Mouse (Mus musculus) liver, postnatal 0 days (tissue): ENCODE results near the gene Trpm4. TPM values are rescaled to one million over a fixed set of nuclear protein-coding genes. Genes with fewer than 3 reads are reported as not detected.
A peak's percentile ranks its signal among the peaks of the same experiment; 100 is the strongest.

Experiments used
- ATAC-seq: fragments of 200-750 bp; cut with Nextera tagmentation; 2 replicates; pipeline ENCODE4 v1.8.0; 2017; ENCODE audit warnings: mild to moderate bottlenecking, moderate library complexity
- DNase-seq: peaks from one replicate; pipeline ENCODE4 v3.0.0-alpha.2; 2016
- H3K27ac ChIP-seq: fragments of 300-500 bp; sonication (generic); 2 replicates; pipeline ENCODE4 v1.5.1; 2014; ENCODE audit warnings: antibody characterized with exemption, moderate library complexity, mild to moderate bottlenecking, low read depth
- H3K27me3 ChIP-seq: fragments of 300-500 bp; sonication (generic); 2 replicates; pipeline ENCODE4 v1.6.1; 2014; ENCODE audit warnings: low read length, control low read depth, mixed read lengths; ENCODE audit not compliant: insufficient read depth
- H3K36me3 ChIP-seq: fragments of 300-500 bp; sonication (generic); replicated peaks from 2 replicates; pipeline ENCODE4 v1.6.1; 2014; ENCODE audit warnings: mild to moderate bottlenecking, control low read depth, low read length, moderate library complexity, mixed read lengths; ENCODE audit not compliant: insufficient read depth
- H3K4me1 ChIP-seq: fragments of 300-500 bp; sonication (generic); 2 replicates; pipeline ENCODE4 v1.6.1; 2014; ENCODE audit warnings: antibody characterized with exemption, mild to moderate bottlenecking, control low read depth; ENCODE audit not compliant: insufficient read depth
- H3K4me2 ChIP-seq: fragments of 300-500 bp; sonication (generic); 2 replicates; pipeline ENCODE4 v1.6.1; 2014; ENCODE audit warnings: low read depth, mild to moderate bottlenecking, low read length, moderate library complexity, mixed read lengths
- H3K4me3 ChIP-seq: fragments of 300-500 bp; sonication (generic); 2 replicates; pipeline ENCODE4 v1.5.1; 2014; ENCODE audit warnings: low read depth, low read length
- H3K9ac ChIP-seq: fragments of 300-500 bp; sonication (generic); replicated peaks from 2 replicates; pipeline ENCODE4 v1.6.1; 2014; ENCODE audit warnings: mild to moderate bottlenecking, moderate library complexity
- H3K9me3 ChIP-seq: fragments of 300-500 bp; sonication (generic); 2 replicates; pipeline ENCODE4 v1.6.1; 2016; ENCODE audit warnings: mild to moderate bottlenecking, control low read depth, low read length, mixed read lengths
- CTCF ChIP-seq: sonication (generic); IDR thresholded peaks from 2 replicates; pipeline ENCODE4 v1.5.1; 2016; ENCODE audit warnings: antibody characterized with exemption, low read depth
- EP300 ChIP-seq: IDR thresholded peaks from 2 replicates; pipeline ENCODE4 v1.6.1; 2016; ENCODE audit warnings: antibody characterized with exemption, low read depth, mild to moderate bottlenecking
- WGBS: fragments of 180-500 bp; shearing (Covaris S2); extraction: QIAGEN DNeasy Blood & Tissue Kit; methylation state at CpG from one replicate; pipeline ENCODE4 v1.1.7; 2014; ENCODE audit not compliant: insufficient replicate concordance; 5-methylcytosine and 5-hydroxymethylcytosine counted together
- polyA plus RNA-seq: library from polyadenylated mRNA; unstranded; fragments of >200 nt; fragmentation: Nextera tagmentation; extraction: Ambion mirVana; gene quantifications from 2 replicates; pipeline ENCODE4 v1.2.1, GENCODE M21; 2015

Trpm4 gene
- polyA plus RNA-seq, 1 experiment from 2014 or later: 6.9 TPM

DNA sequence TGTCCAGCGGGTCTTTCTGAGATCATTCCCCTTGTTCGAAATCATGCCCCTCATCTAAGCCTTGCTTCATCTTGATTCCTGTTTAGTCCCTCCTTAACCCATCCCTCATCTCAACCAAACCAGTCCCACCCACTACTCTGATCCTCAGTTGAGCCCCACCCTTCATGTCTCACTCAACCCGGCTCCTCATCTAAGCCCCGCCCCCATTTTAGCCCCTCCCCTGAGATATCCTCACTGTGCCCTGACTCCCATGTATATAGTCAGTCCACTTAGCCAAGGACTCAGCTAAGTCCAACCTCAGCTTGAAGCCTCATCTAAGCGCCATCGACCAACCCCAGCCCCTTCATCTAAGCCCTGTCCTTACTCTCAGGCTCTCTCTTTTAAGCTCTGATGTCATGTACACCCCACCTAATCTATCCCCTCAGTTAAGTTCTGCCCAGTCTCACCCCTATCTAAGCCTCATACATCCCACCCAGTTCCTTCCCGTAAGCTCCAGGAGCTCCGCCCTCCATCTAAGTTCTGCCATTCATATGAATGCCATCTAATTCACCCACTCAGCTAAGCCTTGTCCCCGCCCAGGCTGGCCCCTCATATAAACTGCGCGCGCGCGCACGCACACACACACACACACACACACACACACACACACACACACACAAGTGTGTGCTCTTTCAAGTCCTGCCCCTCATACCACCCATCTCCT lies 21.9 kb upstream of the Trpm4 start:
- no peaks in the 10 kb centered on the region for H3K36me3 ChIP-seq
- WGBS: 68% methylated on average over 15 of the region's 15 CpGs
- H3K27ac ChIP-seq: no peak overlapping the region
- peaks cover 29% of the 10 kb centered on the region for H3K27me3 ChIP-seq
- no peaks in the 10 kb centered on the region for H3K9me3 ChIP-seq
- DNase-seq (no peak), ATAC-seq (no peak)
- no peak overlapping the region for H3K4me2 ChIP-seq
- H3K4me1 ChIP-seq: no peaks in the 10 kb centered on the region
- TF ChIP-seq EP300: no peak
- TF ChIP-seq CTCF: no peak
- no peak overlapping the region for H3K9ac ChIP-seq
- H3K4me3 ChIP-seq: no peak overlapping the region

DNA sequence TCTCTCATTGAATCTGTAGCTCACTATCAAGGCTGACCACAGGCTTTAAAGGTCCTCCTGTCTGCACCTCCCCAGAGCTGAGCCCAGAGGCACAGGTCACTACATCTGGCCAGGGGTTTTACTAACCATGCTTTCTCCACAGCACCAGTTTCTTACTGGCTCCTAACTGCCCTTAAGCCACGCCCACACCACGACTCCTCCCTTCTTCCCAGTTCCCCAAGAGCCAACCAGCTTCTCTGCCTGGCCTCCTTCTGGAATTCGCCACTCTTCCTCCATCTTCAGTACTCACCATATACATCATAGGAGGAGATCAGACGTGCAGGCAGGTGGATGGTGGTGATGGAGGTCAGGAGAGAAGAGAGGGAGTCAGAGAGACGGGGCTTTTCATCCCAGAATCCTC lies 19.5 kb upstream of the Trpm4 start:
- no peak for ATAC-seq
- H3K27me3 ChIP-seq: peaks cover 17% of the 10 kb centered on the region; the same call in 1 of the 2 replicates
- TF ChIP-seq CTCF: no peak
- TF ChIP-seq EP300: no peak

DNA sequence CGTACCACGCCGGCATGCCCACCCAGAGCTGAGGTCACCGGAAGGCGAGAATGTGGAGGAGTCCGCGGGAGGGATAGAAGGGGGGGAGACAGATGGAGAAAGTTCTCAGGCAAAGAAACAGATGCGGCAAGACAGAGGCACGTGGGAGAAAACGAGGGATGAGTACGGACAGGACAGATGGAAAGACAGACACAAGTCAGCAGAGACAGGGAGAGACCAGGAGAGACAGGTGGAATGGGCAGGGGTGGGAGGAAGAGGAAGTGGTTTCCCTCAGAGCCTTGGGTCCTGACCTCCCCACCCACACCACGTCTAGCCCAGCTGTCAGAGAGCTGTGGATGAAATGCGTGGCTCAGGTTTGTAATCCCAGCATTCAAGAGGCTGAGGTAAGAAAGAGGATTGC lies 13.3 kb upstream of the Trpm4 start:
- Histone ChIP-seq H3K36me3 (no peaks in the 10 kb centered on the region), H3K9ac (no peak overlapping the region), H3K4me3 (no peak overlapping the region), H3K4me1 (no peaks in the 10 kb centered on the region), H3K27ac (no peak overlapping the region), H3K4me2 (no peak overlapping the region), H3K27me3 (0 out of 2 replicates have a peak, but pooled peaks cover 4% of the 10 kb centered on the region), H3K9me3 (no peaks in the 10 kb centered on the region)
- TF ChIP-seq EP300 (no peak), CTCF (no peak)
- ATAC-seq (no peak), DNase-seq (no peak)
- WGBS: 59% methylated on average over 13 of the region's 13 CpGs

More for the DNA sequence above, 19.5 kb upstream of the Trpm4 start:
- DNase-seq: no peak
- Histone ChIP-seq H3K4me1 (no peaks in the 10 kb centered on the region), H3K27ac (no peak overlapping the region), H3K4me2 (no peak overlapping the region), H3K9me3 (no peaks in the 10 kb centered on the region), H3K9ac (no peak overlapping the region), H3K36me3 (no peaks in the 10 kb centered on the region), H3K4me3 (no peak overlapping the region)
- WGBS: 31% methylated on average over 5 of the region's 5 CpGs

DNA sequence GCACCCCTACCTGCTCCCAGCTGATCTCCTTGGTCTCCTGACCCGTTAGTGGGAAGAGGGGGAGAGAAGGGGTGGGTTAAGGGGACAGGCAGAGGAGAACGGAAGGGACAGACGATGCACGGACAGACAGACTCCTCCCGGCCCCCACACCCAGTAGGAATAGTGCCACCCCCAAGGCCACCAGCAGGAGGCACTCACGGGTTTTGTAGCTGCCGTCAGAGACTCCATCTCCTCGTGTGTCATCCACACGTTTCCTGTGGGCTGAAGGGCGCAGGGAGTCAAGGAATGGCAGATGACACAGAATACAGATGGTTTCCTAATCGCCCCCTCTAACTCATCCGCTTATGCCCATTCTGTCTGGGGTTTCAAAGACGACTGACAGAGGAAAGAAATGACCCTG lies 10.0 kb upstream of the Trpm4 start:
- peak; percentile 49 for TF ChIP-seq CTCF
- no peak for TF ChIP-seq EP300
- peaks cover 27% of the 10 kb centered on the region for H3K4me1 ChIP-seq
- H3K9ac ChIP-seq: no peak overlapping the region
- DNase-seq: no peak
- no peak overlapping the region for H3K4me2 ChIP-seq
- peaks cover 23% of the 10 kb centered on the region for H3K27me3 ChIP-seq
- WGBS: 27% methylated on average over 13 of the region's 13 CpGs
- ATAC-seq: no peak
- no peak overlapping the region for H3K4me3 ChIP-seq
- H3K27ac ChIP-seq: no peak overlapping the region
- H3K36me3 ChIP-seq: no peaks in the 10 kb centered on the region
- no peaks in the 10 kb centered on the region for H3K9me3 ChIP-seq

DNA sequence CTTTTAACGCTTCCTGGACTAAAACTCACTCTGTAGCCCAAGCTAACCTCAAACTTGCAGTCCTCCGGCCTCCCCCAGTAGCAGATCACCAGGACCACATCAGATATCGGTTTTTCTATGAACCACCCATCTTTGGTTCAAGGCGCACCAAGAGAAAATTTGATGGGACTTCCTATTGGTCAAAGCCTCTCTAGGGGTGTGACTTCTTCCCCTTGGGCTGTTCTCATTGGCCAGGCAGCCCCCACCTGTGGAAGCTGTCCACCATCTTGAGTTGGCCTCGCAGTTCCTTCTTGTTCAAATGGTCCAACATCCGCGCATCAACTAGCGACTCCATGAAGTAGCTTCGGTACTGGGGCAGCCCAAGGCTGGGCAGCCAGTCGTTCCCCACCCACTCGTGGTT lies 8.5 kb upstream of the Trpm4 start:
- Histone ChIP-seq H3K4me3 (no peak overlapping the region), H3K9ac (no peak overlapping the region), H3K9me3 (no peaks in the 10 kb centered on the region), H3K27me3 (peaks cover 35% of the 10 kb centered on the region), H3K36me3 (no peaks in the 10 kb centered on the region), H3K4me2 (no peak overlapping the region), H3K4me1 (peaks cover 34% of the 10 kb centered on the region), H3K27ac (no peak overlapping the region)
- WGBS: 80% methylated on average over 11 of the region's 11 CpGs
- DNase-seq: no peak
- ATAC-seq: no peak
- TF ChIP-seq EP300 (no peak), CTCF (no peak)

DNA sequence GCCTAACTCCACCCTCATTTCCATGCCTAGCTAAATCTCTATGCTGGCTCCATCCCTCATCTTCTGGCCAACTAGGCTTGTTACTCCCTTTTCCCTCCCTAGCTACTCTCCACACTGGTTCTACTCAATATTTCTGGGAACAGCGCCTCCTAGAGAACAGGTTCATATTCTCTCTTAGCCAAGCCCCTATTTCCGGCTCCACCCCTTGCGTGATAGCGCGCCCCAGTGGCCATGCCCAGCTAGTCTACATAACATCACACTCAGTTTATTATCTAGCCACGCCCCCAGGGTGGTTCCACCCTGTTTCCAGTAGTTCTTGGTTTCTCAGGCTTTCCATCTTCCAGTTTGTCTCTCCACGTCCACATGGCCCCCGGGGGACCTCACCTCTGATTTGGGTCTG lies 7.7 kb upstream of the Trpm4 start:
- Histone ChIP-seq H3K4me3 (no peak overlapping the region), H3K9ac (no peak overlapping the region), H3K27me3 (peaks cover 36% of the 10 kb centered on the region), H3K36me3 (no peaks in the 10 kb centered on the region), H3K9me3 (no peaks in the 10 kb centered on the region), H3K4me1 (peaks cover 34% of the 10 kb centered on the region), H3K27ac (no peak overlapping the region), H3K4me2 (peak overlapping the region; percentile 74; the same call in 1 of the 2 replicates)
- peak; percentile 75 for ATAC-seq
- TF ChIP-seq CTCF (peak; percentile 89), EP300 (no peak)
- WGBS: 6% methylated on average over 8 of the region's 8 CpGs
- DNase-seq: peak; percentile 90
